Mouse (Mus musculus): ENCODE results near the gene Ldlrad3.

The Ldlrad3 gene

DNA sequence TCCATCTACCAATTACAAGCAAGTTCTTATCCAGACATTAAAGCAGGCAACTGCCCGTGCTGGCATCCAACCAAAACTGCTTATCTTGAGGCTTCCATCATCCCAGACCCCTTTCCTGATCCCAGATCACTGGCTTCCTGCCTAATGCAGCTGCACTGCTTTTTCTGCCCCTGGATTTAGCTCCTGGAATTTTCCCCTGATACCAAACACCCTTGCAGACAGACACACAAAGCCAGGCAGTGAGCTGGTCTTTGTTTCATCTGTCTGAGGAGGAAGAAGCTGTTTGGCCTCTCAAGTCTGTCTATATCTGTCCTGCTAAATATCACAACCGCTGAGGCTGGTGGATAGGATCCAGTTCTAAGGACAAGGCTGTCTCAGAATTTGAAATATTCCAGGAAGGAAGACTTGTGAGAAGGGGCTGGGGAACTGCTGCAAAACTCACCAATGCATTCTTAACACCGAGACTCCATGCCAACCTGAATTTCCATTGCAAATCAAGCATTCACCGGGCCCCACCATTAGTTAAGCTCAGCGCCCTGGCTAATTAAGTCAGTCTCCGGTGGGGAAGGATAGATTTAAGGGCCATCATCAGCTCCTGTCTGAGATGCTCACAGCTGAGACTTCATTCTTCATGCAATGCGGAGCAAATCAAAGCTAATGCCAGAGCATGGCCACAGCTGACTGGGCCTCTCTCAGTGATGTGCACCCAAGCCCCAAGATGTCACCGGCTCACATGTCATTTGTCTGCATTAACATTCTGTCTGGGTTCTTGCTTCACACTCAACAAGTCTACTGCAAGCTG lies 183.0 kb downstream of the Ldlrad3 start:
- no peak for DNase-seq (ENCODE audit: low read depth, low spot score)

DNA sequence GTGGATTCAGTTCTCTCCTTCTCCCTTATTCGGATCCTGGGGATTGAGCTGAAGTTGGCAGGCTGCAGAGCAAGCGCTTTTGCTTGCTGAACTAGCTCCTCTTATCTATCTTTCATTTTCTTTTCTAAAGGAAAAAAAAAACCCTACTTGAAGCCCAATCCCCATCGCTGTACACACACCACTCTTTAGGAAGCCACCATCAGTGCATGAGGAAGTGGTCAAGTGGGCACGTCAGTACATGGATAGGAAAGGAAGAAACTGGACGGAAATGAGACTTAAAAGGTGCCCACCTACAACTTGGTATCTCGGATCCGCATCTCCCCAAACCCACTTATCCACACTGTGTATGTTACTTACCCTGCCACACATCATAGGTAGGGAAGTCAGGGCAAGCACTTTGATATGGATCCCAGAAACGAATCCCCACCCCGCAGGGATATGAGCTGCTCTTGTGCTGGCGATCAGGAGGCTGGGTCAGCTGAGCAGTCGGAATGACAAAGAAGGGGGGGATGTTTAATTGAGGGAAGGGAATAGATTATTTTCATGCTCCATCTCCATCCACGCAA lies 183.7 kb downstream of the Ldlrad3 start:
- no peak for DNase-seq (ENCODE audit: low read depth, low spot score)

DNA sequence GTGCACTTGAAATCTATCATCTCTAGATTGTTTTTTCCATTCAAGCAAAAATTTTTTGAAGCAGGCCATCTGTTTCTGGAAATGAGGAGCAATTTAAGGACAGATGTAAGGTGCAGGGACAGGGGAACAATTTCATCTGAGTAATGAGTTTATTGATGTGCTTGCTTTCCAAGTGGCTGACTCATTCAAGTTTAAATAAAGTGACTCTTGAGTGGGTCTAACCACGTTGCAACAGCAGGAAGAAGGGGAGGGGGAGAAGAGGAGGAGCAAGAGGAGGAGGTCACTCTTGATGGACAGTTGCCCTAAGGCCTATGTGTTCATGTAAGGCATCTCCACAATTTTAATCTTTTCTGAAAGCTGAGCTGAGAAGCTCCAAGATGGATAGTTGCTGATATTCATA lies 184.5 kb downstream of the Ldlrad3 start:
- no peak for DNase-seq (ENCODE audit: low read depth, low spot score)

DNA sequence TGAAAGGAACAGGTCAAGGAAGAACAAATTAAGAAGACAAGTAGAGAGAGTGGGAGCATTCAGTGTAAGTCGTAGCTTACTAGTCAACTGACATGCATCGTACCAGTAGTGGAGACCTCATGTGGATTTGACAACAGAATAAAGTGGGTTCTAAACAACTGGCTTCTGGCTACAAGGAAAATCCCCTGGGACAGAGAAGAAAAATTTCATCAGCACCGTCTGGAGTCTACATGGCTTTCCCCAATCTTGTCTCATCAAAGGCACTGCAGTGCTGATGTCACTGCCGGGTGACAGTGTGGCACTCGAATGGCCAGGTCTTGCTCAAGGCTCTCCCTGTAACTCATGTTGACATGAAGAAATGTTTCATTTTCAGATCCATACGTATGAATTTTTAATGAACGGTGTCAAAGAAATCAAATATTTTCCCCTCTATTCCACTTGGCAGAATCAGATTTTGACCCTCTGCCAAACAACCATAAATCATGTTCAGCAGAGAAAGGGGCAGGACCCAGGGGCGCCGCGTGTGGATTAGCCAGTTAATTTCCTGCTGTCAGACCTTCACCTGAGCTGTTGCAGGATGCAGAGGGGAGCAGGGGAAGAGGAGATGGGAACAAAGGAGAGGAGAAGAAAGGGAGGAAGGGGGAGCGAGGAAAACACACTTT lies 187.1 kb downstream of the Ldlrad3 start:
- peak; percentile 47 for DNase-seq (ENCODE audit: low read depth, low spot score)

DNA sequence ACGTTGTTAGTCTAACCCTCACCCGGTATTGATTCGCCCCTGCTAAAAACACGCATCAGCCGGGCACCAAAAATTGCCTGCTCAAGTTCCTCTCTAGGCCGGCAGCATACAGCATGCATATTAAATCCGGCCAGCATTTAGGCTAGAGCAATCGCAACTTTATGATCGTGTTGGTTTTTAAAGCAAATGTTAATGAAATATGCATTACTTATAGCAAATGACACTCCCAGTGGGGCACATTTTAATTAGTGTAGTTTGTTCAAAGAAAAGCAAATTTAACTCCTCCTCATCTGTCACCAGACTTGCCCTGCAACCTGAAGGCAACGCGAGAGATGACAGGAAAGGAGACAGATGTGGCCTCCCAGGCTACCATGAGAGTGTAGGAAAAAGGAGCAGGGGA lies 189.2 kb downstream of the Ldlrad3 start:
- no peak for DNase-seq (ENCODE audit: low read depth, low spot score)

DNA sequence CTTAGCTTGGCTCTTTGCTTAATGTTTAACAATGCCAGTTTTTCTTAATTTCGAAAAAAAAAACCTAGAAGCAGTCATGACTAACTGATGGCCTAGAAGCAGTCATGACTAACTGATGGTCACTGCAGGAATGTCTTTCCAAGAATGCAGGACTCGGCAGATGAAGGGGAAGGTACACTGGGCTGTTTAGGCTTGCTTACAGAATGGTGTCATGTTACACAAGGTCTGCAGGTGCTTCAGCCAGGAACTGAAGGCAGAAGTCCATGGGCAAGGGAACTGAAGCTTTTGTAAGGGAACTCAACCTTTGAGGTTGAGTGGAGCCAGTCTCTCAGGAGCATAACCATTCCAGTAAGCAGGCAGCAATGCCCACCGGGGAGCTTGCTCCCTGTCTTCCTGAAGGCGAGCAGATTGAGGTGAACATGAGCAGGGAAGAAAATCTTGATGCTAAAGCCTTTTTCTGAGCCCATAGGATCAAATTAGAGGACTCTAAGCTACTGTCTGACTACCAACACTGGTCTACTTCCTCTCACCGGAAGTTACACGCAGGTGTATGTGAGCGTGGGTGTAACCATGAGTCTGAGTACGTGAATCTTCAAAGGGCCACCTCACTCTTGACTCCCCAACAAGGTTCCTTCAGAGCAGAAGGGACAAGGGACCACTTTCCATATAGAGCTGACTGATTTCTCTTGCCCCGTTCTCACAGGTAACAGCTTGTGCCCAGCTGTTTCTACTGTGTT lies 193.4 kb downstream of the Ldlrad3 start:
- no peak for DNase-seq (ENCODE audit: low read depth, low spot score)

DNA sequence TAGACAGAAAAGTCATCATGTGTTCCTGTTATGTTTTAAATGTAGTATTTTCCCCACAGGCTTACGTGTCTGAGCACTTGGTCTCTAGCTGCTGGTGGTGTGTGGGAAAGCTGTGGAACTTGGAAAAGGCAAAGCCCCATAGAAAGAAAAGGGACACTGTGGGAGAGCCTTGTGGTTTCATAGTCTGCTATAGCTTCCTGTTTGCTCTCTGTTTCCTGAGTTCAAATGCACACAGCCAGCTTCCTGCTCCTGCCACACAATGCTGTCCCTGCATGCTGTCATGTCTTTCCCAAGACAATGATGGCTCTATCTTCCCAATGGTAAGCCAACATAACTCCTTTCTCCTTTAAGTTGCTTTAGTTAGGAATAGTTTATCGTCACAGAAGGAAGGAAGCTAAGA lies 194.5 kb downstream of the Ldlrad3 start:
- no peak for DNase-seq (ENCODE audit: low read depth, low spot score)

DNA sequence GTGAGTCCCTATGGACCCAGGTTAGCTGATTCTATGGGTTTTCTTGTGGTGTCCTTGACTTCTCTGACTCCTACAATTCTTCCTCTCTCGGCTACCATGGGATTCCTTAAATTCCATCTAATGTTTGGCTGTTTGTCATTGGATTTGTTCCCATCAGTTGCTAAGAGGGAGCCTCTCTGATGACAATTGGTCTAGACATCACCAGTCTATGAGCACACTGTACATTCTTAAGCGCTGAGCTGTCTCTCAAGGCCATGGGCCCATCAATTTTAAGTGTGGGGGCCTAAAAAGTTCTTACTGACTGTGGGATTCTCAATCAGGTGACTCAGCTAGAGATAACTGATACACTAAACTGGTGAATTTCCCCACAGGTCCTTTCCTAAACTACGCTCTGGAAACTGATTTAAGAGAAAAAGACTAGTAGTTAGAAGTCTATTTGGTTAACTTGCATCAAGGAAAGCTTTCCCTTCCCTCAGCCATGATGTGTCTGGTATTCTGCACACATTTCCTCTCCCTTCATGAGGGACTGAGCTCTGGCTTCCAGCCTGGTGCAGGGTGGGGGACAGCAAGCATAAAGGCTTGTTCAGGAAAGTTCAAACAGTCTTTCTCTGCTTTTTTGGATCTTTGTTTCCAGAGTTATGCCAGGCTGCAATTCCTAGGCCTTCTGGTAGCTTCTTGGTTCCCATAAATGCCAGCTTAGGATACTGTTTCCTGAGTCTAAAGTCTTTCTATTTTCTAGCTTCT lies 199.7 kb downstream of the Ldlrad3 start:
- no peak for DNase-seq (ENCODE audit: low read depth, low spot score)

DNA sequence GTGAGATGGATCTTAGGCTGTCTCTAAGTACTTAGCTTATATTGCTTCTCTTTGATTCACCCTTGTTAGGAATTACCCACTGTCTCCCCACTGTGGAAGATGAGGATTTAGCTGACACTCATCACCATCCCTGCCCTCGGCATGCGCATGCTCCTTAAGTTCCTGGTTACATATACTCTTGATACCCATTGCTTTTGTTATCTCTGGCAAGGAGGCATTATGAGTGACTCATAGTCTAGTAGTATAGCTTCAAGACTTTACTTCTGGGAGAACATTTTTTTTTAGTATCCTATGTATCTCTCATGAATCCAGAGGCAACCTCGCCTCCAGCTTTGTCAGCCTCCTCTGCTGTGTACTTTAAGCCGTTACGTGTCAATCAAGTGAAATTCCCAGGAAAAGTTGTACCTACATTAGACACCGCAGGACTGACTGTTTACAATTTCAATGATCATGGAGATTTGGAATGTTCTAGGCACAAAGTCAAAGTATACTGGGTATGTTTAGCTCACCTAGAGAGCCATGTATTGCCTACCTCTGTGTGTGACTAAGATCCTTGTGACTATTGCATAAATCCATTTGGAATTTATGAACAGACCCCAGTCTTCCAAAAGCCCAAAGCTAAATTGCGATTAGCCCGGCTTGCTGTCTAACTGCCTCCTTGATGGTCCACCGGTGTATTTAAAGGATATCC lies 202.2 kb downstream of the Ldlrad3 start:
- DNase-seq (ENCODE audit: low read depth, low spot score), result no peak

DNA sequence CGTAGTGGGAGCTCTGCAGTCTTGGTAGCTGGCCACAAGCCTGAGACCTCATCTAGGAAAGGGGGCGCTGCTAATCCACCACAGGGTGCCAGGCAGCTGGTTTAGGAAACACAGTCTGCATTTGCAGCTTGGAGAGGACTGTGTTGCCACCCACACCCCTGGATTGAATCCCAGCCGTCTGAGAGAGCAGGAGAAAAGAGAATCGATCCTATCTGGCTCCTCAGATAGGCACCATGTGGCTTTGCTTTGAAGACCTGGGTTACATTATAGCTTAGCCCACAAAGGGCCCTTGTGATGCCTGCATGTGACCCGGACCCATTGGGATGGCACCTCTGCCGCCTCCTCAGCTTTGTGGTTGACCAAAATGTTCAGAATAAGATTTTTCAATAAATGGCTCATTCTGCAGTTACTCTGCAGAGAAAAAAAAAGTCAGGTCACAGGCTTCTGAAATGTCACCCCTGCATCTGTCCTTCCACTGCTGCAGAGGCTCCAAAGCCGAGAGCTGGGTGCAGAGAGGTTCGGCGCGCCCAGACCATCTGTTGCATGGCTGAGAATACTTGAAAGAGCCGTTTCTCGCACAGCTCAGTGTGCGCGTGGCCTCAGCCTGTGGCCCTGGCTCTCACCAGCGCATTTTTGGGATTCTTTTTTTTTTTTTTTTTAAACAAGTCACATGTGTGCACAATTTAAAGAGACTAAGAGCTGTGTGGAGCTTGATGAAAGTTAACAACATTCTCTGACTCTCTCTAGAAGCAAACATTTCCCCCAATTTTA lies 202.9 kb downstream of the Ldlrad3 start:
- DNase-seq (ENCODE audit: low read depth, low spot score), result peak; percentile 68

DNA sequence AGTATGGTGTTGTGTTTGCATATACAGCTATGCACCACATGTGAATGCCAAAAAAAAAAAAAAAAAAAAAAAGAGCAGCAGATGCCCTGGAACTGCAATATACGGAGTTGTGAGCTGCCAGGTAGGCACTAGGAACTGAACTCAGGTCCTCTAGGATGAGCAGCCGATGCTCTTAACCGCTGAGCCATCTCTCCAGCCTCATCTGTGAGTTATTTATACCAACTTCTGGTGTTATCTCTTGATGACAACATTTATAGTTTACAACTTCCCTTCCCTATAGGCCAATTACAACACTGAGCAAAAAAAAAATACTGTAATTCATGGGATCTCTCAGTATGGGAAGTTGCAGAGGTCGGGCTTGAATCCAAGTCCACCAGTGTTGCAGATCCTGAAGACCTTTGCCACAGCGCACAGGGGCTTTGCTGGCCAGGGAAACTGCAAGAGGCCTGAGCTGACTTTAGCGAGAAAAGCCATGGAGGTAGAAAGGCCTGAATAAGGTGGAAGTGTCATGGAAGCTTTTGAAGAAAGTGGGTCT lies 204.2 kb downstream of the Ldlrad3 start:
- DNase-seq (ENCODE audit: low read depth, low spot score), result no peak

DNA sequence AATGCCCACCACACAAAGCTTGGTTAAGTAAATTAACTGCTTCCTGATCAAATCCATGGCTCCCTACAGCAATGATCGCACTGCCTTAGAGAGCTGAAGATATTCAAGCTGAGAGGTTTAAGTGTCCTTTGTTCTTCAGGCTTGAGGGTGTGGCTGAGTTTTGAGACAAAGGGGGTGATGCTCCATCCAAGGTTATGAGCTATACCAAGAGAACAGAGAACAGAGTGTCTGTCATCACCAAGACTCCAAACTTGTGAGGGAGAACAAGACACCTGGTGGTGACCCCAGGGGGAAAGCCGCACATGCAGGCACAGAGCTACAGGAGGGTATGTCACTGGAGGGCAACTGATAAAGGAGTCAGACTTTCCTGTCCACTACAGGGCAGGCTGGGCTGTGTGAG lies 205.0 kb downstream of the Ldlrad3 start:
- DNase-seq (ENCODE audit: low read depth, low spot score), result no peak

DNA sequence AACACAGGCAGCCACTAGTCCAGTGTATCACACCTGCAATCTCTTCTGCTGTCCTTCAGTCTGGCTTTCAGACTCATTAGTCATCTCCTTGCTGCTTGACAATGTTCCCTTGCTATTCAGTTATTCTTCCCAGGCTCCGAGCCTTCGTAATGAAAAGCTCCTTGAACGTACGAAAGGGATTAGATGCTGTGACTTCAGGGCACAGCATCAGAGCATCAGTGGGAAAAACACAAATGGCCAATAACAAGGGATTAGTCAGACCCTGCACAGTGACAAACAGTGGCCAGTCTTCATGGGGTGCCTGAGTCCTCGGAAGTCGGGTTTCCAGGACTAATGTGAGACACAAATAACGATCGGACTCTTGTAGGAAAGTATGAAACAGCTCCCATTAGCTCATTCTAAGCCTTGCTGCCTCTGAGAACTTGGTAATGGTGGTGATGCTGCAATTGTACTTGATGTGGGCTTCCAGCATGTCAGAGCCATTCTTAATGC lies 205.7 kb downstream of the Ldlrad3 start:
- no peak for DNase-seq (ENCODE audit: low read depth, low spot score)

DNA sequence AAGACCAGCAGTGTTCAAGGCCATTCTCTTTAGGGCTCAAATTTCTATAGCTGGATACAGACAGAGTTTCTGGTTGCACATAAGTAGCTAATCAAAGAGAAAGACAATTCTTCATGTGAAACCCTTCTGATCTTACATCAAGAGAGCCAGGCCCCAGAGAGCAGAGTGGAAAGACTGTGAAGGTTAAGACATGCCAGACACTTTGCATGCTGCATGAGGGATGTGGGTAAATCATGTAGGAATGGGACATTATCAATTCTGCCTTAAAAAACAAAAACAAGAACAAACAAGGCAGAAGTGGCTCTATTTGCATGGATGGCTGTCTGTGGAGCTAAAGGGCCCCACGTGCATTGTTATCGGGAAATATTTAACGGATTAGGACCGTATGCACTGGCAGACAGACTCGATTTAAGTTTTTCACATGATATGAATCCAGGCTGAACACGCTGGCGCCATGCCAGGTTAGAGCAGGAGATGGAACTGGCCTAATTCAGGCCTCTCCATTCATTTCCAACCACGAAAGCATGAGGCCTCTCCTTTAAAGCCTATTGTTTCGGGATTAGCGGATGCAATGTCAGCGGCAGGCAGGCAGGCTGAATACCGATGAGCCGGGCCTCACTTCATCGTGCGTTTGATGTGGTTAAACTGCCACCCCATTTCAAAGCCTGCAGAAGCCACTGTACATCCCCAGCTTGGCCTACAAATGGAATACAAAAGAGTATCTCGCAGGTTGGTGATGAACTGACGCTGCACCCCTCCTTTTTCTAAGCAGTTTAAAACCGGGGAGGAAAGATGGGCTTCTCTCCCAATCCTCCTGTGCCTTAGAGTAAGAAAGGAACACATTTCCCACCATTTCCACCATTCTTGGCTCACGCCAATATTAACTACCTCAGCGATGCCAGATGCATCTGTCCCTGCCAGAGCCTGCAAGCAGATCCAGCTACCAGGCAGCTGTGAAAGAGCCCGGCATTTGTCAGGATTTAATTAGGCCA lies 207.4 kb downstream of the Ldlrad3 start:
- DNase-seq (ENCODE audit: low read depth, low spot score), result no peak

DNA sequence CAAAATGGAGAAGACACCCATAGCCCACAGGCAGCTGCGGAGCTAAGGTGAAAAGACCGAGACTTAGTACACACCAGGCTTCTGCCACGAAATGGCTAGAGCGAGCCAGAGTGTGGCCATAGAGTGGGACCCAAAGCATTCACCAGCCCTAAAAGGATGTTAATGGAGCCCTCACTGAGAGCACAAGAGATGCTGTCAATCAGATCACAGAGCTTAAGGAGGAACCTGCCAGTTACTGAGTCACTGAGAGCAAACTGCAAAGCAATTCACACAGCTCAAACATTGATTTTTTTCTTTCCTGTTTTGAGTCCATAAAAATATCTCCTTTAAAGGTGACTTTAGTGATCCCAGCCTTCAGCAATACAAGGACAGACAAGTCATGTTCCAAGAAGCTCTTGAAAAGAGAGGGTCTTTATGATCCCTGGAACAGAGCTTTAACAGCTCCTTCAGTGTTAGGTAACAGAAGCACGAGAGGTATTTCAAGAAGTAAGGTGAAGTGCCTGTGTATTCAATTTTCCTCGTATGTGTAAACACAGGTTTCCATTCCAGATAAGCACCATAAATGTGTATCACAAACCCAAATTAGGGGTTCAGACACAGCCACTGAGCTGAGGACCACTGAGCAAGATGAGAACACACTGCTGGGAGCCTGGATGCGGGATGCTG lies 209.7 kb downstream of the Ldlrad3 start:
- DNase-seq (ENCODE audit: low read depth, low spot score), result no peak

DNA sequence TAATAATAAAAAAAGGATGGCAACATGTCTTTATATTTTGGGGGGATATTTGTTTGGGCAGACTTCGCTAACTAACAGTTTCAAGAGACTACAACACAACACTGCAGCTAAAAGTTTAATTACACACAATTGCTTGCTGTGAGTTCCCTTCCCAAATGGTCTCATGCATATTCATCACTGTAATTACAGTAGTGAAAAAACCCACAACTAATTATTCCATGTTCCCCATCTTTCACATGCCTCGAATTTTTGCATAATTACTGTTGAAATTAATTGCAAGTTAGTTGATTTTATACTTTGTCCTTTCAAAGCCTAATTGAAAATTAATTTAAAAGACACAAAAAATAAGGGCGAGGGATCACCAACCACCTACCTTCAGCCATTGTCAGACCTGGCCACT lies 212.4 kb downstream of the Ldlrad3 start:
- no peak for DNase-seq (ENCODE audit: low read depth, low spot score)

DNA sequence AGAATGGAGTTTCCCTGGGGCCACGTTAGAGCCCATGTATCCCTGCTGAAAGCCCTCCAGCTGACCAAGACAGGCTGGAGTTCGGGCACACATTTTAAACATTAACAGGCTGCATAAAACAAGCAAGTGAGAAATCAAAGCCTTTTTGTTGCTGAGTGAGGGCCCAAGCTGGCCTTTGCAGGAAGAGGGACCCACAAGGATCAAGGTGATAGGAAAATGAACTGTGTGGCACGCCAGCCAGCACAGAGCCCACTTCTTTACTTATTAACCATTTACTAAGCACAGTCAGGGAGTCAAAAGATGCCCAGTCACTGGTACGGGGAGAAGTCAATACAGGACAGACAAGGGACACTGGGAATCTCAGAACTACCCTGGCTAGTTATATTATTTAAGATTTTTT lies 218.6 kb downstream of the Ldlrad3 start:
- DNase-seq (ENCODE audit: low read depth, low spot score), result no peak

DNA sequence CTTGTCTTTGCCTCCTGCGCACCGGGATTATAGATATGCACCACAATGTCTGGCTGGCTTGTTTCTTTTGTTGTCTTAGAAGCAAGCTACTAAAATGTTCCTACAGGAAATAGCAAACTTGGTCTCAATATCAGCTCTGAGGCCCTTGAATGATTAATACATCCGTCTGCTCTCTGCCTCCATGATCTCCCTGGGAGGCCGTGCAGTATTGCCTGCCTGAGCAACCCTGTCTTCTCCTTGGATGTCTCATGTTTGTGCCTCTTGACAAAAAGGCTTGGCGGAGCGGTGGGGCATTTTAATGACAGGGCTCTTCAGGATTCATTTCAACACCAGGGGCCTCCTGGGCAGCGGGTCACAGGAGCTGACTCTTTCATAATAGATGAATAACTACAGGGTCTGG lies 219.0 kb downstream of the Ldlrad3 start:
- DNase-seq (ENCODE audit: low read depth, low spot score), result no peak
